Mouse (Mus musculus): ENCODE results near the gene Ppp2r5c.

- no peak for TF ChIP-seq E2F4 (IDR thresholded peaks at IDR 0.05; ENCODE audit: borderline replicate concordance, low read depth, low read length)
- TF ChIP-seq CTCF (IDR thresholded peaks at IDR 0.05 in 2 of 3, conservative IDR thresholded peaks at IDR 0.05 in 1 of 3; ENCODE audit: control insufficient read depth in 1 of 3, insufficient read depth in 1 of 3, low read depth in 2 of 3, low read length in 3 of 3, poor library complexity in 1 of 3, severe bottlenecking in 1 of 3), result no peak
- TF ChIP-seq GATA1 (IDR thresholded peaks at IDR 0.05; ENCODE audit: low read depth, low read length), result no peak
- no peak for TF ChIP-seq EP300 (IDR thresholded peaks at IDR 0.05; ENCODE audit: low read depth in 1 of 2, low read length in 2 of 2)
- no peak for TF ChIP-seq JUND (IDR thresholded peaks at IDR 0.05; ENCODE audit: low read depth, low read length)
- TF ChIP-seq POLR2A (IDR thresholded peaks at IDR 0.05; ENCODE audit: control insufficient read depth in 1 of 2, insufficient read depth in 1 of 2, low read depth in 1 of 2, low read length in 2 of 2, poor library complexity in 1 of 2), result no peak
- no peak for TF ChIP-seq GABPA (IDR thresholded peaks at IDR 0.05; ENCODE audit: low read depth, low read length)
- TF ChIP-seq TAL1 (IDR thresholded peaks at IDR 0.05; ENCODE audit: low read length), result no peak
- TF ChIP-seq POLR2AphosphoS5 (IDR thresholded peaks at IDR 0.05; ENCODE audit: borderline replicate concordance, low read depth, low read length), result no peak
These were observed 94.6 kb downstream of the Ppp2r5c start for GRCm38 (mm10) chr12:110541528-110541927.

All from MEL (cell line).